In genomic region chr13:66807661-66808060, GRCm38 (mm10) we compare ENCODE assay signal across 7 mouse cellular contexts.
DNase-seq lines count a peak whose midpoint lies in the region; ATAC-seq and TF ChIP-seq lines count a peak whose summit lies in the region.
"Not testable (repeated sequence)": the region's sequence is repeated elsewhere in the genome, so short reads cannot be mapped to it uniquely, and the experiment has no call there.

No protein-coding gene starts in this region.

- not testable (repeated sequence) for ATAC-seq in heart, embryonic 11.5 days (replicated peaks; ENCODE audit: insufficient number of reproducible peaks, low FRiP score, low TSS enrichment); hindbrain, embryonic 12.5 days (ENCODE audit: low FRiP score); kidney, embryonic 14.5 days (ENCODE audit: low FRiP score, low TSS enrichment); liver, embryonic 14.5 days (ENCODE audit: insufficient read depth); neural tube, embryonic 15.5 days (ENCODE audit: low FRiP score)

- peak overlapping the region; percentile 65 for H3K4me3 ChIP-seq in ES-Bruce4 (ENCODE audit: low read depth, low read length)
- H3K4me3 ChIP-seq in heart, embryonic 11.5 days (ENCODE audit: low read depth, low read length): peak overlapping the region; percentile 23
- H3K4me3 ChIP-seq in hindbrain, embryonic 12.5 days; liver, embryonic 14.5 days (ENCODE audit: insufficient read depth in 1 of 2, low read depth in 2 of 2, low read length in 2 of 2): not testable (repeated sequence)
- H3K4me3 ChIP-seq in kidney, embryonic 14.5 days (ENCODE audit: low read length): peak overlapping the region; percentile 16; the same call in 1 of the 2 replicates
- H3K4me3 ChIP-seq in neural tube, embryonic 15.5 days (replicated peaks): 0 out of 2 replicates have a peak overlapping the region, but pooled peaks have one; percentile 10

- H3K9ac ChIP-seq in ES-Bruce4 (ENCODE audit: low read depth, poor library complexity, severe bottlenecking): peak overlapping the region; percentile 63
- not testable (repeated sequence) for H3K9ac ChIP-seq in heart, embryonic 11.5 days (ENCODE audit: low read depth, low read length); hindbrain, embryonic 12.5 days; kidney, embryonic 14.5 days (ENCODE audit: low read depth, low read length); liver, embryonic 14.5 days (replicated peaks); neural tube, embryonic 15.5 days (replicated peaks)

- not testable (repeated sequence) for H3K36me3 ChIP-seq in ES-Bruce4 (ENCODE audit: control insufficient read depth, insufficient read depth, low read length, poor library complexity, severe bottlenecking); heart, embryonic 11.5 days (ENCODE audit: control insufficient read depth, insufficient read depth, low read length); hindbrain, embryonic 12.5 days; kidney, embryonic 14.5 days (ENCODE audit: control insufficient read depth, insufficient read depth, low read length); liver, embryonic 14.5 days (replicated peaks; ENCODE audit: control insufficient read depth, insufficient read depth, low read depth); neural tube, embryonic 15.5 days

- not testable (repeated sequence) for TF ChIP-seq POLR2A in ES-Bruce4 (IDR thresholded peaks at IDR 0.05; ENCODE audit: insufficient read depth, low read length)

- H3K27ac ChIP-seq in ES-Bruce4 (ENCODE audit: insufficient read depth, low read length); heart, embryonic 11.5 days (ENCODE audit: low read depth, low read length); hindbrain, embryonic 12.5 days; kidney, embryonic 14.5 days (ENCODE audit: low read depth, low read length); liver, embryonic 14.5 days; neural tube, embryonic 15.5 days (replicated peaks): not testable (repeated sequence)

- peak; percentile 11 for DNase-seq in adrenal gland, postnatal 14 days
- not testable (repeated sequence) for DNase-seq in liver, embryonic 14.5 days (ENCODE audit: low read depth in 3 of 3, low spot score in 3 of 3)

- H3K4me2 ChIP-seq in heart, embryonic 11.5 days: peak overlapping the region; percentile 40
- H3K4me2 ChIP-seq in hindbrain, embryonic 12.5 days (replicated peaks): 0 out of 2 replicates have a peak overlapping the region, but pooled peaks have one; percentile 17
- peak overlapping the region; percentile 26 for H3K4me2 ChIP-seq in kidney, embryonic 14.5 days (replicated peaks; ENCODE audit: low read depth, low read length)
- H3K4me2 ChIP-seq in liver, embryonic 14.5 days (ENCODE audit: low read depth): peak overlapping the region; percentile 18; the same call in 1 of the 2 replicates
- peak overlapping the region; percentile 40 for H3K4me2 ChIP-seq in neural tube, embryonic 15.5 days

- not testable (repeated sequence) for H3K27me3 ChIP-seq in ES-Bruce4 (ENCODE audit: control insufficient read depth, insufficient read depth, low read length, poor library complexity, severe bottlenecking); heart, embryonic 11.5 days (ENCODE audit: control insufficient read depth, insufficient read depth, low read length); hindbrain, embryonic 12.5 days; kidney, embryonic 14.5 days (ENCODE audit: control insufficient read depth, insufficient read depth, low read length); liver, embryonic 14.5 days (ENCODE audit: control insufficient read depth, insufficient read depth, low read length); neural tube, embryonic 15.5 days (replicated peaks)

- WGBS in heart, embryonic 11.5 days (ENCODE audit: insufficient replicate concordance): 9% methylated on average over 26 of the region's 30 CpGs
- WGBS in hindbrain, embryonic 12.5 days: 8% methylated on average over 24 of the region's 30 CpGs
- WGBS in kidney, embryonic 14.5 days: 10% methylated on average over 23 of the region's 30 CpGs
- WGBS in liver, embryonic 14.5 days (ENCODE audit: insufficient replicate concordance): 9% methylated on average over 23 of the region's 30 CpGs
- WGBS in neural tube, embryonic 15.5 days: 6% methylated on average over 28 of the region's 30 CpGs

- TF ChIP-seq EP300 in ES-Bruce4 (IDR thresholded peaks at IDR 0.05; ENCODE audit: insufficient read depth, low read depth, low read length); liver, embryonic 14.5 days (IDR thresholded peaks at IDR 0.05; ENCODE audit: low read depth): not testable (repeated sequence)

- H3K4me1 ChIP-seq in ES-Bruce4 (ENCODE audit: control insufficient read depth, insufficient read depth, low read length); heart, embryonic 11.5 days (ENCODE audit: control insufficient read depth, insufficient read depth, low read length); hindbrain, embryonic 12.5 days; kidney, embryonic 14.5 days (ENCODE audit: control insufficient read depth, insufficient read depth, low read length); liver, embryonic 14.5 days (replicated peaks; ENCODE audit: control insufficient read depth in 2 of 2, insufficient read depth in 2 of 2, low read length in 1 of 2); neural tube, embryonic 15.5 days: not testable (repeated sequence)

- H3K9me3 ChIP-seq in ES-Bruce4 (replicated peaks; ENCODE audit: control insufficient read depth, insufficient read depth, low read length, poor library complexity, severe bottlenecking); heart, embryonic 11.5 days (replicated peaks; ENCODE audit: control insufficient read depth, low read length); hindbrain, embryonic 12.5 days (replicated peaks); kidney, embryonic 14.5 days (ENCODE audit: control insufficient read depth, low read length); liver, embryonic 14.5 days (ENCODE audit: control insufficient read depth, low read length); neural tube, embryonic 15.5 days (replicated peaks): not testable (repeated sequence)

- TF ChIP-seq CTCF in ES-Bruce4 (IDR thresholded peaks at IDR 0.05; ENCODE audit: low read depth, low read length); liver, embryonic 14.5 days (IDR thresholded peaks at IDR 0.05; ENCODE audit: low read depth): not testable (repeated sequence)
